Mouse (Mus musculus): Measurements from ENCODE around the gene Pkig. TPM values are rescaled to one million over a fixed set of nuclear protein-coding genes. Genes with fewer than 3 reads are reported as not detected.

Gene Pkig
- polyA plus RNA-seq, 1 experiment from 2014 or later: 165 TPM

DNA sequence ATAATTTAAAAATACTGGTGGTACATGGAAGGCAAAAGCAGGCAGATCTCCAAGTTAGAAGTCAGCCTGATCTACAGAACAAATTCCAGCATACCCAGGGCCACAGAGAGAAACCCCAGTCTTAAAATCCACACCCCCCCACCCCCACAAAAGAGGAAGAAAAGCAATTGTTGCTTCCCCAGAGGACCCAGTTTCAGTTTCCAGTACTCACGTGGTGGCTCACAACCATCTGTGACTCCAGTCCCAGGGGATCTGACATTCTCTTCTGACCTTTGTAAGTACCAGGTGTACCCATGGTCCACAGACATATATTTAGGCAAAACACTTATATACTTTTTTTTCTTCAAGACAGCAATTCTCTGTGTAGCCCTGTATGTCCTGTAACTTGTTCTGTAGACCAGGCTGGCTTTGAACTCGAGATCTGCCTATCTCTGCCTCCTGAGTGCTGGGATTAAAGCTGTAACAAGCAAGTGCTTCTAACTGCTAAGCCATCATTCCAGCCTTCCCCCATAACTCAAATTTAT lies 4.6 kb downstream of the Pkig start:
- Histone ChIP-seq H3K4me2 (ENCODE audit: low read depth, low read length) (no peak overlapping the region), H3K27me3 (replicated peaks; ENCODE audit: control insufficient read depth, insufficient read depth, low read length) (no peaks in the 10 kb centered on the region), H3K4me3 (ENCODE audit: low read depth, low read length) (no peak overlapping the region), H3K9ac (ENCODE audit: low read depth, low read length) (no peak overlapping the region), H3K36me3 (ENCODE audit: control insufficient read depth, insufficient read depth, low read length) (no peaks in the 10 kb centered on the region), H3K9me3 (ENCODE audit: control insufficient read depth, low read length) (no peaks in the 10 kb centered on the region), H3K27ac (replicated peaks; ENCODE audit: low read depth, low read length) (no peak overlapping the region), H3K4me1 (ENCODE audit: control insufficient read depth, insufficient read depth, low read length) (peaks cover 7% of the 10 kb centered on the region)
- DNase-seq (ENCODE audit: low spot score) (no peak), ATAC-seq (ENCODE audit: low read depth) (no peak)
- 57% methylated on average over 2 of the region's 2 CpGs for WGBS

DNA sequence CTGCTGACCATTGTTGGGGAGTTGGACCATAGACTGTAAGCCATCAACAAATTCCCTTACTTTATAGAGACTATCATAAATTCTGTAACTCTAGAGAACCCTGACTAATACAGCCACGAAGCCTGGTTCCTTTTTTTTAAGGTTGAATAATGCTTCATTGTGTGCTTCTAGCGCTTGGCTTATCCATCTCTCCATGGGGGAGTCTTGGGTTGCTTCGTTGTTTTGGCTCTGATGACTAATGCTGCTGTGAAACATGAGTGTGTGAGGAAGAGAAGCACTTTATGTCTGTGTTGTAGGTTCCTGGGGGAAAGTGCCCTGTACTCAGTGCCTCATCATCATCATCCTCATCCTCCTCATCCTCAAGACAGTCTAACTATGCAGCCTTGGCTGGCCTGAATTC lies 5.7 kb downstream of the Pkig start:
- Histone ChIP-seq H3K27me3 (replicated peaks; ENCODE audit: control insufficient read depth, insufficient read depth, low read length) (no peaks in the 10 kb centered on the region), H3K9ac (ENCODE audit: low read depth, low read length) (no peak overlapping the region), H3K4me3 (ENCODE audit: low read depth, low read length) (no peak overlapping the region), H3K4me2 (ENCODE audit: low read depth, low read length) (no peak overlapping the region), H3K27ac (replicated peaks; ENCODE audit: low read depth, low read length) (no peak overlapping the region), H3K36me3 (ENCODE audit: control insufficient read depth, insufficient read depth, low read length) (no peaks in the 10 kb centered on the region), H3K4me1 (ENCODE audit: control insufficient read depth, insufficient read depth, low read length) (peaks cover 7% of the 10 kb centered on the region), H3K9me3 (ENCODE audit: control insufficient read depth, low read length) (no peaks in the 10 kb centered on the region)
- no peak for ATAC-seq (ENCODE audit: low read depth)
- DNase-seq (ENCODE audit: low spot score): no peak
- WGBS: 50% methylated on average over 3 of the region's 3 CpGs

DNA sequence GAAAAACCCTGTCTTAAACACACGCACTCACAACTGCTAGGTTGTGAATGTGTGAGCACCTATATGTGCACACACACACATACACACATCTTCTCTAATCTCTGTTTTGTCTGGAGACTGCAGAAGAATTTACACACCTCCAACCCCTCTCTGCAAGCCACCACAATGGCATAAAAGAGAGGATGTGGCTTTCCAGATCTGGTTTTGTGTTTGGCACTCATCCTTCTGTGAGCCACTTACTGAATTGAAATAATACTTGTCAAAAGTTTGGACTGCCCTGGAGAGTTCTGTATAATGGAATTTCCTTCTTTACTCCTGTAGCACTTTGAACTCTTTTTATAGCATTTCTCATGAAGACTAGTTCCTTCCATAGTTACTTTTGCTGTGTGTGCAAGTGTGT lies 8.9 kb downstream of the Pkig start:
- Histone ChIP-seq H3K36me3 (ENCODE audit: control insufficient read depth, insufficient read depth, low read length) (no peaks in the 10 kb centered on the region), H3K9ac (ENCODE audit: low read depth, low read length) (no peak overlapping the region), H3K27me3 (replicated peaks; ENCODE audit: control insufficient read depth, insufficient read depth, low read length) (no peaks in the 10 kb centered on the region), H3K27ac (replicated peaks; ENCODE audit: low read depth, low read length) (no peak overlapping the region), H3K4me2 (ENCODE audit: low read depth, low read length) (no peak overlapping the region), H3K4me3 (ENCODE audit: low read depth, low read length) (no peak overlapping the region), H3K4me1 (ENCODE audit: control insufficient read depth, insufficient read depth, low read length) (no peaks in the 10 kb centered on the region), H3K9me3 (ENCODE audit: control insufficient read depth, low read length) (no peaks in the 10 kb centered on the region)
- ATAC-seq (ENCODE audit: low read depth): no peak
- no peak for DNase-seq (ENCODE audit: low spot score)
- 88% methylated on average over 1 of the region's 1 CpGs for WGBS

DNA sequence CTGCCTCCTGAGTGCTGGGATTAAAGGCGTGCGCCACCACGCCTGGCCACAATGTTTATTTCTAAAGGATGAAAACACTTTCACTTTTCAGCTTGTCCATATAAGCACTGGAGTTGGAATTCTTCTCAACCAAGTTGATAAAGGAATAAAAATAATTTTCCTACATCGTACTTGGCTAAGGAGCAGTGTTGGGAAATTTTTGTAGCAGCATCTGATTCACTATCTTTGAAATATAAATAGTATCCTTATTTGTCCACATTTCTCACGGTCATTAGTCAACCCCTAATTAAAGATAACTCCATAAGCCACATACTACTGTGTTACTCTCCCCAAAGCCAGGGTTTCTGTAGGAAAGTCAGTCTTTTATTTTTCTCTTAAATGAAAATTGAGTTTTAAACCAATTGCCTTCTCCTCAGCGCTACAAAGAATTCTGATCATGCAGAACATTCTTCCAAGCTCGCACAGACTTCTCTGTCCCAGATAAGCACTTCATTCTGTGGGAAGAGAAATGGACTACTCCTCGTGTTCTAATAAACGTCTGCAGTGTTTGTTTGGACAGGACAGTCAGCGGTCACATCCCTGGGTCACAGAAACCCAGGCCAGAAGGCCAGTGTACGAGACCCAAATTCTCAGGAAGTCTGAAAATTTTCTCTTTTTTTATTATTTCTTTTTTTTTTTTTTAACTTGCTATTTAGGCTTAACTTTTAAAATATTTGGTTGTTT lies 12.8 kb downstream of the Pkig start:
- DNase-seq (ENCODE audit: low spot score) (no peak), ATAC-seq (ENCODE audit: low read depth) (no peak)
- H3K9ac ChIP-seq (ENCODE audit: low read depth, low read length): no peak overlapping the region
- 86% methylated on average over 11 of the region's 11 CpGs for WGBS
- H3K4me1 ChIP-seq (ENCODE audit: control insufficient read depth, insufficient read depth, low read length): peaks cover 24% of the 10 kb centered on the region
- H3K27me3 ChIP-seq (replicated peaks; ENCODE audit: control insufficient read depth, insufficient read depth, low read length): no peaks in the 10 kb centered on the region
- H3K27ac ChIP-seq (replicated peaks; ENCODE audit: low read depth, low read length): no peak overlapping the region
- no peak overlapping the region for H3K4me3 ChIP-seq (ENCODE audit: low read depth, low read length)
- no peak overlapping the region for H3K4me2 ChIP-seq (ENCODE audit: low read depth, low read length)
- no peaks in the 10 kb centered on the region for H3K9me3 ChIP-seq (ENCODE audit: control insufficient read depth, low read length)
- H3K36me3 ChIP-seq (ENCODE audit: control insufficient read depth, insufficient read depth, low read length): no peaks in the 10 kb centered on the region

DNA sequence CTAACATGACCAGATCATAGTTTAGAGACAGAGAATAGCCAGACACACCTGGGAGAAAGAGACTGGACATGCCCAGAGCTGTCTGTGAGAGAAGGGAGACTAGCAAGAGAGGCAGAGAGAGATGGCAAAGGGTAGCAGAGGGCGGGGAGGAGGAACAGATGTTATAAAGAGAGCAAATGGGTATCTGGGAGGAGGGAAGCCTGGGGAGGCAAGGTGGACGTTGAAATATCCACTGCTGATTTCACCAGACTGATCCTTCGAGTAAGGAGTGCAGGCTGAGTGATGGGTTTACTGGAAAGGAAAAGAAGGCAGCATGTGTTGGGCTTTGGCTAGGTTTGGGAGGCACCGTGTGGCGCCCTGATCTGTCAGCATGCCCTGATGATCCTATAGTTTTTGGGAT lies 16.2 kb downstream of the Pkig start:
- H3K4me2 ChIP-seq (ENCODE audit: low read depth, low read length): 0 out of 2 replicates have a peak overlapping the region, but pooled peaks have one; percentile 0
- DNase-seq (ENCODE audit: low spot score) (no peak), ATAC-seq (ENCODE audit: low read depth) (no peak)
- no peaks in the 10 kb centered on the region for H3K9me3 ChIP-seq (ENCODE audit: control insufficient read depth, low read length)
- no peak overlapping the region for H3K4me3 ChIP-seq (ENCODE audit: low read depth, low read length)
- H3K36me3 ChIP-seq (ENCODE audit: control insufficient read depth, insufficient read depth, low read length): no peaks in the 10 kb centered on the region
- no peak overlapping the region for H3K9ac ChIP-seq (ENCODE audit: low read depth, low read length)
- 68% methylated on average over 5 of the region's 5 CpGs for WGBS
- H3K27ac ChIP-seq (replicated peaks; ENCODE audit: low read depth, low read length): peak overlapping the region; percentile 76
- H3K4me1 ChIP-seq (ENCODE audit: control insufficient read depth, insufficient read depth, low read length): peaks cover 31% of the 10 kb centered on the region
- H3K27me3 ChIP-seq (replicated peaks; ENCODE audit: control insufficient read depth, insufficient read depth, low read length): no peaks in the 10 kb centered on the region

DNA sequence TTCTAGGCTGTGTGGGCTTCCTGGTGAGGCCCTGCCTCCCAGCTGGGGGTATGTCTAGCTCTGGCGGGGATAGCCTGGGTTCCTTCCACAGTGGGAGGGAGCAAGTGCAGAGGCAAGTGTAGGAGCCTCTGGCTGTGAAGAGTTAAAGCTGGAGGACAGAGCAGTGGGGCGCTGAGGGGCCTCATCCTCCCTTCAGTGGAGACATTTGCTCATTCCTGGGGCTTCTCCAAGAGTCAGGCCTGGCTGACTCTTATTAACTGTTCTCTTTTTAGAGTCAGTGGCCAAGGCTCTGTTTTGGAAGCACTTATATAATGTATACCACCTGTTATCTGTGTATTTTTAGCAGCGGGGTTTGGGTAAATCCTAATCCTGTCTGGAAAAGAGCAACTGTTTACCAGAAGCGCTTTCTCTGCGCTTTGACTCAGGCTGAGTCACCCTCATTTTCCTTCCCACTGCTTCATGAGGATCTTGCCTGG lies 17.0 kb downstream of the Pkig start:
- Histone ChIP-seq H3K36me3 (ENCODE audit: control insufficient read depth, insufficient read depth, low read length) (no peaks in the 10 kb centered on the region), H3K27me3 (replicated peaks; ENCODE audit: control insufficient read depth, insufficient read depth, low read length) (no peaks in the 10 kb centered on the region), H3K4me2 (ENCODE audit: low read depth, low read length) (peak overlapping the region; percentile 38), H3K4me3 (ENCODE audit: low read depth, low read length) (no peak overlapping the region), H3K4me1 (ENCODE audit: control insufficient read depth, insufficient read depth, low read length) (peaks cover 31% of the 10 kb centered on the region), H3K9ac (ENCODE audit: low read depth, low read length) (no peak overlapping the region), H3K9me3 (ENCODE audit: control insufficient read depth, low read length) (no peaks in the 10 kb centered on the region), H3K27ac (replicated peaks; ENCODE audit: low read depth, low read length) (peak overlapping the region; percentile 76)
- ATAC-seq (ENCODE audit: low read depth) (peak; percentile 91), DNase-seq (ENCODE audit: low spot score) (peak; percentile 94)
- 19% methylated on average over 5 of the region's 5 CpGs for WGBS

DNA sequence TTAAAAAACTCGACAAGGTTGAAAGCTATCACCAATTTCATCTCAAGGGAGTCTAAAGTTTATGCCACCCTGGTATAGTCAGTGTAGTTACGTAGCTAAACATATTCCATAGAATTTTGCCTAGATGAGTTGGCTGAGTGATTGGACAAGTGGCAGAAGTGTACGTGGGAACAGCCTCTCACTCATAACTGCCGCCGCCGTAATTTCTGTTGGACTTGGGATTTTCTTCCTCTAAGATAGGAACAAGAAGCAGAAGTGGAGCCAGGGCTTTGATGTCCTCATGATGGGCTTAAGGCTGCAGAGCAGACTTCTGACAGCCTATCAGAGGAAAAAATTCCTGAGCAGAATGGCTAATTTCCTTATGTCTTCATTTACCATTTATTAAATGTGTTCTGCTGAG lies 17.5 kb downstream of the Pkig start:
- H3K27me3 ChIP-seq (replicated peaks; ENCODE audit: control insufficient read depth, insufficient read depth, low read length): no peaks in the 10 kb centered on the region
- H3K4me3 ChIP-seq (ENCODE audit: low read depth, low read length): no peak overlapping the region
- 44% methylated on average over 6 of the region's 6 CpGs for WGBS
- H3K9ac ChIP-seq (ENCODE audit: low read depth, low read length): peak overlapping the region; percentile 25; the same call in 1 of the 2 replicates
- H3K4me2 ChIP-seq (ENCODE audit: low read depth, low read length): peak overlapping the region; percentile 38
- H3K9me3 ChIP-seq (ENCODE audit: control insufficient read depth, low read length): no peaks in the 10 kb centered on the region
- DNase-seq (ENCODE audit: low spot score) (peak; percentile 44), ATAC-seq (ENCODE audit: low read depth) (no peak)
- no peaks in the 10 kb centered on the region for H3K36me3 ChIP-seq (ENCODE audit: control insufficient read depth, insufficient read depth, low read length)
- peaks cover 31% of the 10 kb centered on the region for H3K4me1 ChIP-seq (ENCODE audit: control insufficient read depth, insufficient read depth, low read length)
- H3K27ac ChIP-seq (replicated peaks; ENCODE audit: low read depth, low read length): peak overlapping the region; percentile 76

DNA sequence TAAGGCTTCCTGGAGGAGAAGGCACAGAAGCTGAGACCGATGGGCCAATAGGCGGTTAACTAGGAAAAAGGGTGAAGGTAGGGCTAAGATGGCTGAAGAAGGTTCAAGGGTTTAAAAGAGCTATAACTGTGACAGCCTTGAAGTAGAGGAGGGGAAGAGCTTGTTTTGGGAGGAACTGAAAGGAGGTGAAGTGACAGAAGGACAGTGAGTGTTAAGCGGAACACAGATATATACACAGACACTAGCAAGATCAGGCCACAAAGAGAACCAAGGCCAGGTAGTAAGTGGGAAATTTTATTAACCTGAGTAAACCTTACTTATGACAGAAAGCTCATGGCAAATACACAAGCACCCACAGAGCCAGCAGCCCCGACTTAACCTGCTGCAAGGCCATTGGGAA lies 18.1 kb downstream of the Pkig start:
- H3K4me2 ChIP-seq (ENCODE audit: low read depth, low read length): peak overlapping the region; percentile 38; the same call in 1 of the 2 replicates
- 0 out of 2 replicates have a peak overlapping the region, but pooled peaks have one; percentile 37 for H3K9ac ChIP-seq (ENCODE audit: low read depth, low read length)
- no peaks in the 10 kb centered on the region for H3K9me3 ChIP-seq (ENCODE audit: control insufficient read depth, low read length)
- peak overlapping the region; percentile 76 for H3K27ac ChIP-seq (replicated peaks; ENCODE audit: low read depth, low read length)
- no peaks in the 10 kb centered on the region for H3K27me3 ChIP-seq (replicated peaks; ENCODE audit: control insufficient read depth, insufficient read depth, low read length)
- peaks cover 31% of the 10 kb centered on the region for H3K4me1 ChIP-seq (ENCODE audit: control insufficient read depth, insufficient read depth, low read length)
- no peak for DNase-seq (ENCODE audit: low spot score)
- no peak for ATAC-seq (ENCODE audit: low read depth)
- H3K36me3 ChIP-seq (ENCODE audit: control insufficient read depth, insufficient read depth, low read length): no peaks in the 10 kb centered on the region
- 81% methylated on average over 4 of the region's 4 CpGs for WGBS
- H3K4me3 ChIP-seq (ENCODE audit: low read depth, low read length): no peak overlapping the region

DNA sequence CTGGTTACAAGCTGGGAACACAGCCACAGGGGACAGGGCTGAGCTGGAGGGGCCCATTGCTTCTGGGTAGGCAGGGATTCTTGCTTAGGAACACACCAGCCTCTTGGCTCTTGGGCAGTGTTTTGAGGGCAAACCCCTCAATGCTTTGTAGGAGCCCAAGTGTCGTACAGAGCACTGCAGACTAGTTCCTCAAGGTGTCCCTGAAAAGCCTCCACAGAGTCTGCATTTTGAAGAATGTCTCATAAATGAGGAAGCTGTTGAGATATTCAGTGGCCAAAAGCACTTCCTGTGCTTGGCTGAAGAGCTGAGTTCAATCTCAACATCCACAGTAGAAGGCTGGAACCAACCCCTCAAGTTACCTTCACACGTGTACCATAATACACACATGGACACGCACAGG lies 18.6 kb downstream of the Pkig start:
- no peaks in the 10 kb centered on the region for H3K9me3 ChIP-seq (ENCODE audit: control insufficient read depth, low read length)
- no peaks in the 10 kb centered on the region for H3K36me3 ChIP-seq (ENCODE audit: control insufficient read depth, insufficient read depth, low read length)
- peak overlapping the region; percentile 76; the same call in 1 of the 2 replicates for H3K27ac ChIP-seq (replicated peaks; ENCODE audit: low read depth, low read length)

More for the DNA sequence above, 18.6 kb downstream of the Pkig start:
- Histone ChIP-seq H3K4me1 (ENCODE audit: control insufficient read depth, insufficient read depth, low read length) (peaks cover 31% of the 10 kb centered on the region), H3K27me3 (replicated peaks; ENCODE audit: control insufficient read depth, insufficient read depth, low read length) (no peaks in the 10 kb centered on the region), H3K4me2 (ENCODE audit: low read depth, low read length) (no peak overlapping the region), H3K9ac (ENCODE audit: low read depth, low read length) (no peak overlapping the region), H3K4me3 (ENCODE audit: low read depth, low read length) (no peak overlapping the region)
- ATAC-seq (ENCODE audit: low read depth) (no peak), DNase-seq (ENCODE audit: low spot score) (no peak)
- 92% methylated on average over 3 of the region's 3 CpGs for WGBS

Measured in embryonic facial prominence, embryonic 14.5 days (tissue).